Mouse (Mus musculus) MEL (cell line): ENCODE results near the gene Src.

Source experiments
- CTCF ChIP-seq, 3 experiments: IDR thresholded peaks in 2 of 3; conservative IDR thresholded peaks in 1 of 3; 2 replicates each; pipeline ENCODE4 v1.5.1; 2011 to 2012; ENCODE audit warnings: low read length in 3 of 3, low read depth in 2 of 3, mild to moderate bottlenecking in 2 of 3, improper control_type of control experiment in 1 of 3, inconsistent platforms in 1 of 3, mixed read lengths in 1 of 3, moderate library complexity in 1 of 3; ENCODE audit not compliant: control insufficient read depth in 1 of 3, insufficient read depth in 1 of 3, poor library complexity in 1 of 3, severe bottlenecking in 1 of 3
- ELF1 ChIP-seq: IDR thresholded peaks from 2 replicates; pipeline ENCODE4 v1.6.1; 2014; ENCODE audit warnings: low read depth, mild to moderate bottlenecking, inconsistent platforms, low read length, improper control_type of control experiment, moderate library complexity
- GABPA ChIP-seq: IDR thresholded peaks from 2 replicates; pipeline ENCODE4 v1.6.1; 2012; ENCODE audit warnings: low read depth, mild to moderate bottlenecking, inconsistent platforms, low read length, improper control_type of control experiment, moderate library complexity
- MEF2A ChIP-seq: IDR thresholded peaks from 2 replicates; pipeline ENCODE4 v1.6.1; 2014; ENCODE audit warnings: low read depth, mild to moderate bottlenecking, inconsistent platforms, low read length, improper control_type of control experiment; ENCODE audit not compliant: poor library complexity, insufficient replicate concordance, severe bottlenecking; ENCODE audit errors: extremely low read depth
- ZC3H11A ChIP-seq: IDR thresholded peaks from 2 replicates; pipeline ENCODE4 v1.6.1; 2012; ENCODE audit warnings: low read depth, mild to moderate bottlenecking, inconsistent platforms, low read length, improper control_type of control experiment

DNA sequence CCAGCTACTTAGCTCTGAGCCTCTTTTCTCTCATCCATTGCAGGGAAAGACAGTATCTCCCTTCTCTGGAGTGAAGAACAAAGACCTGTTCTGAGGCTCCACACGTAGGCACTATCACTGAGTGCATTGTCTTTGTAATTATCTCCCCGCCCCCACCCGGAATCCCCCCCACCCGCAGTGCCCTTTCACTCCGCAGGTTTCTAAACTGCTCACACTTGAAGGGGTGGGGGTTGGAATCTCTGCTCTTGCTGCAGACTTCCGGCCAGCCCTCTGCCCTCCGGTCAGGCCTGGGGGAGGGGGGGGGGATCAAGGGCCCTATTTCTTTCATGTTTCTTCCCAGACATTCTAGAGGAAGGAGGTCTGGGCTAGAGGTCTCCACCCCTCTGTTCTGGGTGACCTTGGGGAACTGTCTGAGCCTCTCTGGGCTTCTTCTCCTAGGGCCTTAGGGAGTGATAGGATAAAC lies 396 bp downstream of the Src start:
- TF ChIP-seq ZC3H11A, result no peak
- no peak for TF ChIP-seq ELF1
- TF ChIP-seq GABPA, result no peak
- TF ChIP-seq MEF2A, result no peak
- no peak for TF ChIP-seq CTCF (IDR thresholded peaks at IDR 0.05 in 2 of 3, conservative IDR thresholded peaks at IDR 0.05 in 1 of 3; ENCODE audit: control insufficient read depth in 1 of 3, insufficient read depth in 1 of 3, low read depth in 2 of 3, low read length in 3 of 3, poor library complexity in 1 of 3, severe bottlenecking in 1 of 3)
